Mouse (Mus musculus) testis, adult 2 months (tissue): ENCODE data around the gene Dcbld2.

ENCODE experiments used
- CTCF ChIP-seq: fragments of 200-500 bp; IDR thresholded peaks from 2 replicates; pipeline ENCODE4 v1.5.1; 2012; ENCODE audit warnings: low read depth, mild to moderate bottlenecking, inconsistent platforms, low read length, moderate library complexity; ENCODE audit not compliant: control insufficient read depth, insufficient read depth, insufficient replicate concordance
- POLR2A ChIP-seq: fragments of 200-500 bp; IDR thresholded peaks from 2 replicates; pipeline ENCODE4 v1.6.1; 2012; ENCODE audit warnings: low read depth, mild to moderate bottlenecking, inconsistent platforms, low read length, moderate library complexity; ENCODE audit not compliant: control insufficient read depth

DNA sequence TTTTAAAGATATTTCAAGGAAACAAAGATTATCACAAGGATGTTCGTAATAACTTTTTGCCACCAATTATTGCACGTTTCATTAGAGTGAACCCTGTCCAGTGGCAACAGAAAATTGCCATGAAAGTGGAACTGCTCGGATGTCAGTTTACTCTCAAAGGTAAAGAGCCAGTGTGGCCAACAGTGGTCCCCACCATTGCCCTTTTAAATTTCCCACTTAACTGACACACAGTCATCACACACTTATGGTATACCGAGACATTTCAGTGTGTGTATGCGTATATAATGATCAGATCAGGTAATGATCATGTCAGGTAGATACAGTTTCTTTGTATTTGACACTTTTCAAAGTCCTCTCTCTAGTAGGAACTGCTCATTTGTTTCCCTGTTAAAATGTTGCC lies 46.9 kb downstream of the Dcbld2 start:
- TF ChIP-seq CTCF (no peak), POLR2A (no peak)
